Mouse (Mus musculus): ENCODE measurements at regions not wholly inside any gene's neighbourhood (a gene's known extent, or its start where the extent isn't known, plus 50 kb on each side); places are given as distances from the start of the nearest gene placed in this dataset.

GRCm38 (mm10) chr1:88623040-88623439 lies 79.0 kb downstream of the Arl4c start:
- H3K27ac ChIP-seq (ENCODE audit: insufficient read depth, low read length) = no peak overlapping the region

GRCm38 (mm10) chr1:88622356-88622755 lies 79.7 kb downstream of the Arl4c start:
- no peak for TF ChIP-seq CTCF (IDR thresholded peaks at IDR 0.05; ENCODE audit: borderline replicate concordance, insufficient read depth, low read depth, low read length)
- WGBS = 92% methylated on average over 6 of the region's 6 CpGs
- DNase-seq = no peak
- Histone ChIP-seq H3K27me3 (ENCODE audit: control insufficient read depth, insufficient read depth, low read length) (no peaks in the 10 kb centered on the region; the same call in 1 of the 2 replicates), H3K4me1 (ENCODE audit: control insufficient read depth, insufficient read depth, low read length) (no peaks in the 10 kb centered on the region), H3K27ac (ENCODE audit: insufficient read depth, low read length) (no peak overlapping the region), H3K4me3 (replicated peaks; ENCODE audit: insufficient read depth, low read depth, low read length) (no peak overlapping the region)

More at GRCm38 (mm10) chr1:88623040-88623439, 79.0 kb downstream of the Arl4c start:
- DNase-seq = no peak
- 15% methylated on average over 10 of the region's 10 CpGs for WGBS
- Histone ChIP-seq H3K4me1 (ENCODE audit: control insufficient read depth, insufficient read depth, low read length) (no peaks in the 10 kb centered on the region), H3K27me3 (ENCODE audit: control insufficient read depth, insufficient read depth, low read length) (no peaks in the 10 kb centered on the region; the same call in 1 of the 2 replicates), H3K4me3 (replicated peaks; ENCODE audit: insufficient read depth, low read depth, low read length) (no peak overlapping the region)
- TF ChIP-seq POLR2A (IDR thresholded peaks at IDR 0.05; ENCODE audit: borderline replicate concordance, insufficient read depth, low read length) (no peak), CTCF (IDR thresholded peaks at IDR 0.05; ENCODE audit: borderline replicate concordance, insufficient read depth, low read depth, low read length) (no peak)

- no peak for DNase-seq
- Histone ChIP-seq H3K4me1 (ENCODE audit: control insufficient read depth, insufficient read depth, low read length) (no peaks in the 10 kb centered on the region), H3K4me3 (replicated peaks; ENCODE audit: insufficient read depth, low read depth, low read length) (no peak overlapping the region), H3K27ac (ENCODE audit: insufficient read depth, low read length) (no peak overlapping the region), H3K27me3 (ENCODE audit: control insufficient read depth, insufficient read depth, low read length) (no peaks in the 10 kb centered on the region; the same call in 1 of the 2 replicates)
- TF ChIP-seq POLR2A (IDR thresholded peaks at IDR 0.05; ENCODE audit: borderline replicate concordance, insufficient read depth, low read length) (no peak), CTCF (IDR thresholded peaks at IDR 0.05; ENCODE audit: borderline replicate concordance, insufficient read depth, low read depth, low read length) (no peak)
- 86% methylated on average over 2 of the region's 2 CpGs for WGBS
These were observed 80.8 kb downstream of the Arl4c start for GRCm38 (mm10) chr1:88621214-88621613.

GRCm38 (mm10) chr1:88613007-88613406 lies 89.0 kb downstream of the Arl4c start:
- 84% methylated on average over 2 of the region's 2 CpGs for WGBS
- TF ChIP-seq POLR2A (IDR thresholded peaks at IDR 0.05; ENCODE audit: borderline replicate concordance, insufficient read depth, low read length) = no peak
- no peak for TF ChIP-seq CTCF (IDR thresholded peaks at IDR 0.05; ENCODE audit: borderline replicate concordance, insufficient read depth, low read depth, low read length)

GRCm38 (mm10) chr1:88611241-88611640 lies 90.8 kb downstream of the Arl4c start:
- 93% methylated on average over 5 of the region's 5 CpGs for WGBS
- TF ChIP-seq POLR2A (IDR thresholded peaks at IDR 0.05; ENCODE audit: borderline replicate concordance, insufficient read depth, low read length) = no peak
- Histone ChIP-seq H3K4me1 (ENCODE audit: control insufficient read depth, insufficient read depth, low read length) (no peaks in the 10 kb centered on the region), H3K27me3 (ENCODE audit: control insufficient read depth, insufficient read depth, low read length) (no peaks in the 10 kb centered on the region), H3K27ac (ENCODE audit: insufficient read depth, low read length) (no peak overlapping the region), H3K4me3 (replicated peaks; ENCODE audit: insufficient read depth, low read depth, low read length) (no peak overlapping the region)
- DNase-seq = no peak

More at GRCm38 (mm10) chr1:88613007-88613406, 89.0 kb downstream of the Arl4c start:
- no peak for DNase-seq
- Histone ChIP-seq H3K27me3 (ENCODE audit: control insufficient read depth, insufficient read depth, low read length) (no peaks in the 10 kb centered on the region), H3K27ac (ENCODE audit: insufficient read depth, low read length) (no peak overlapping the region), H3K4me3 (replicated peaks; ENCODE audit: insufficient read depth, low read depth, low read length) (no peak overlapping the region), H3K4me1 (ENCODE audit: control insufficient read depth, insufficient read depth, low read length) (no peaks in the 10 kb centered on the region)

GRCm38 (mm10) chr1:88610810-88611209 lies 91.2 kb downstream of the Arl4c start:
- WGBS = 96% methylated on average over 9 of the region's 9 CpGs
- H3K4me1 ChIP-seq (ENCODE audit: control insufficient read depth, insufficient read depth, low read length) = no peaks in the 10 kb centered on the region
- no peak overlapping the region for H3K27ac ChIP-seq (ENCODE audit: insufficient read depth, low read length)
- DNase-seq = no peak
- TF ChIP-seq POLR2A (IDR thresholded peaks at IDR 0.05; ENCODE audit: borderline replicate concordance, insufficient read depth, low read length) = no peak
- TF ChIP-seq CTCF (IDR thresholded peaks at IDR 0.05; ENCODE audit: borderline replicate concordance, insufficient read depth, low read depth, low read length) = no peak
- no peaks in the 10 kb centered on the region for H3K27me3 ChIP-seq (ENCODE audit: control insufficient read depth, insufficient read depth, low read length)
- H3K4me3 ChIP-seq (replicated peaks; ENCODE audit: insufficient read depth, low read depth, low read length) = no peak overlapping the region

- WGBS = 59% methylated on average over 8 of the region's 8 CpGs
- Histone ChIP-seq H3K4me3 (replicated peaks; ENCODE audit: insufficient read depth, low read depth, low read length) (no peak overlapping the region), H3K4me1 (ENCODE audit: control insufficient read depth, insufficient read depth, low read length) (no peaks in the 10 kb centered on the region), H3K27me3 (ENCODE audit: control insufficient read depth, insufficient read depth, low read length) (no peaks in the 10 kb centered on the region; the same call in 1 of the 2 replicates), H3K27ac (ENCODE audit: insufficient read depth, low read length) (no peak overlapping the region)
- no peak for TF ChIP-seq POLR2A (IDR thresholded peaks at IDR 0.05; ENCODE audit: borderline replicate concordance, insufficient read depth, low read length)
- no peak for TF ChIP-seq CTCF (IDR thresholded peaks at IDR 0.05; ENCODE audit: borderline replicate concordance, insufficient read depth, low read depth, low read length)
- DNase-seq = no peak
These were observed 93.2 kb downstream of the Arl4c start for GRCm38 (mm10) chr1:88608826-88609225.

GRCm38 (mm10) chr1:88608236-88608635 lies 93.8 kb downstream of the Arl4c start:
- no peaks in the 10 kb centered on the region; the same call in 1 of the 2 replicates for H3K27me3 ChIP-seq (ENCODE audit: control insufficient read depth, insufficient read depth, low read length)
- DNase-seq = no peak
- no peak overlapping the region for H3K4me3 ChIP-seq (replicated peaks; ENCODE audit: insufficient read depth, low read depth, low read length)
- 59% methylated on average over 8 of the region's 8 CpGs for WGBS
- no peaks in the 10 kb centered on the region for H3K4me1 ChIP-seq (ENCODE audit: control insufficient read depth, insufficient read depth, low read length)
- TF ChIP-seq CTCF (IDR thresholded peaks at IDR 0.05; ENCODE audit: borderline replicate concordance, insufficient read depth, low read depth, low read length) (no peak), POLR2A (IDR thresholded peaks at IDR 0.05; ENCODE audit: borderline replicate concordance, insufficient read depth, low read length) (no peak)
- no peak overlapping the region for H3K27ac ChIP-seq (ENCODE audit: insufficient read depth, low read length)

All from cerebellum, adult 2 months (tissue).